ENCODE assay signal across 8 mouse cellular contexts in genomic region chr2:4260324-4261058, GRCm38 (mm10).
A peak's percentile ranks its signal among the peaks of the same experiment; 100 is the strongest.
DNase-seq lines count a peak whose midpoint lies in the region; ATAC-seq lines count a peak whose summit lies in the region.
"Had no signal": no experiment of that assay in that cellular context is flagged by ENCODE, and none has a peak within 500 bp of the region (broad histone marks: within the 10 kb centered on the region; RNA-seq: fewer than 3 reads in every experiment).

No protein-coding gene starts in this region.

- H3K9ac ChIP-seq in forebrain, embryonic 11.5 days (ENCODE audit: low read length): no peak overlapping the region
- H3K9ac ChIP-seq: embryonic facial prominence, embryonic 13.5 days had no signal

- no peak overlapping the region for H3K4me2 ChIP-seq in forebrain, embryonic 11.5 days (ENCODE audit: low read depth, low read length, severe bottlenecking)
- H3K4me2 ChIP-seq: embryonic facial prominence, embryonic 13.5 days had no signal

- H3K4me1 ChIP-seq in forebrain, embryonic 11.5 days (replicated peaks; ENCODE audit: control insufficient read depth, insufficient read depth, low read length): 0 out of 2 replicates have a peak, but pooled peaks cover 1% of the 10 kb centered on the region
- H3K4me1 ChIP-seq: embryonic facial prominence, embryonic 13.5 days had no signal

- 21% methylated on average over 10 of the region's 10 CpGs for WGBS in forebrain, embryonic 11.5 days

- no peaks in the 10 kb centered on the region for H3K9me3 ChIP-seq in forebrain, embryonic 11.5 days (ENCODE audit: control insufficient read depth, low read length)
- H3K9me3 ChIP-seq: embryonic facial prominence, embryonic 13.5 days had no signal

- no peak overlapping the region for H3K27ac ChIP-seq in forebrain, embryonic 11.5 days (ENCODE audit: low read depth, low read length)
- H3K27ac ChIP-seq: embryonic facial prominence, embryonic 13.5 days had no signal

- peak; percentile 33 for DNase-seq in lung, postnatal 10 days
- no peak for DNase-seq in lung, postnatal 25 days (ENCODE audit: low spot score)
- no peak for DNase-seq in forebrain, embryonic 11.5 days (ENCODE audit: low spot score)
- no peak for DNase-seq in spleen, postnatal 14 days (ENCODE audit: low spot score in 2 of 2)
- no peak for DNase-seq in frontal cortex, postnatal 14 days (ENCODE audit: low spot score in 2 of 2)
- DNase-seq in cerebellum, adult 11 months: no peak

- H3K36me3 ChIP-seq in forebrain, embryonic 11.5 days (ENCODE audit: control insufficient read depth, insufficient read depth, low read length): no peaks in the 10 kb centered on the region
- H3K36me3 ChIP-seq: embryonic facial prominence, embryonic 13.5 days had no signal

- no peak overlapping the region for H3K4me3 ChIP-seq in forebrain, embryonic 11.5 days (ENCODE audit: low read depth, low read length)
- H3K4me3 ChIP-seq: embryonic facial prominence, embryonic 13.5 days had no signal

- ATAC-seq in forebrain, embryonic 11.5 days (replicated peaks; ENCODE audit: low FRiP score): peak; percentile 71
- 0 out of 2 replicates have a peak, but pooled peaks have one; percentile 30 for ATAC-seq in megakaryocyte-erythroid progenitor cell, adult 5-6 weeks (replicated peaks; ENCODE audit: low FRiP score, low TSS enrichment, poor library complexity, severe bottlenecking)

- H3K27me3 ChIP-seq in forebrain, embryonic 11.5 days (ENCODE audit: control insufficient read depth, insufficient read depth, low read length): no peaks in the 10 kb centered on the region
- H3K27me3 ChIP-seq: embryonic facial prominence, embryonic 13.5 days had no signal
